Mouse (Mus musculus): ENCODE measurements around the gene Hemgn. TPM values are rescaled to one million over a fixed set of nuclear protein-coding genes. Genes with fewer than 3 reads are reported as not detected.

Hemgn gene
- total RNA-seq, 2 experiments from 2014 or later: 7.3 to 17.9 TPM

GRCm38 (mm10) chr4:46418851-46419250 lies 5.5 kb upstream of the Hemgn start:
- no peak for DNase-seq (ENCODE audit: low spot score in 2 of 2)

- no peak for DNase-seq (ENCODE audit: low spot score in 2 of 2)
Measured at GRCm38 (mm10) chr4:46417491-46417890, 4.2 kb upstream of the Hemgn start.

- no peak for DNase-seq (ENCODE audit: low spot score in 2 of 2)
Measured at GRCm38 (mm10) chr4:46412113-46412512, 1.2 kb downstream of the Hemgn start.

GRCm38 (mm10) chr4:46411489-46411888 lies 1.8 kb downstream of the Hemgn start:
- no peak for DNase-seq (ENCODE audit: low spot score in 2 of 2)

GRCm38 (mm10) chr4:46410677-46411076 lies 2.6 kb downstream of the Hemgn start:
- DNase-seq (ENCODE audit: low spot score in 2 of 2): no peak

GRCm38 (mm10) chr4:46406966-46407703 lies 6.2 kb downstream of the Hemgn start:
- DNase-seq (ENCODE audit: low spot score in 2 of 2): no peak

- DNase-seq (ENCODE audit: low spot score in 2 of 2): no peak
Measured at GRCm38 (mm10) chr4:46404042-46404795, 9.1 kb downstream of the Hemgn start.

- no peak for DNase-seq (ENCODE audit: low spot score in 2 of 2)
Measured at GRCm38 (mm10) chr4:46398839-46399238, 14.5 kb downstream of the Hemgn start.

GRCm38 (mm10) chr4:46395736-46396135 lies 17.6 kb downstream of the Hemgn start:
- no peak for DNase-seq (ENCODE audit: low spot score in 2 of 2)

- DNase-seq (ENCODE audit: low spot score in 2 of 2): no peak
Measured at GRCm38 (mm10) chr4:46394388-46394787, 18.9 kb downstream of the Hemgn start.

- DNase-seq (ENCODE audit: low spot score in 2 of 2): peak in 1 of 2 experiments; percentile 68
Measured at GRCm38 (mm10) chr4:46390390-46390970, 22.8 kb downstream of the Hemgn start.

- no peak for DNase-seq (ENCODE audit: low spot score in 2 of 2)
Measured at GRCm38 (mm10) chr4:46389612-46390341, 23.5 kb downstream of the Hemgn start.

GRCm38 (mm10) chr4:46389013-46389611 lies 24.2 kb downstream of the Hemgn start, which contains the start of gene Trmo:
TSS of gene Trmo (minus strand) at chr4:46389437.
- peak; percentile 88 to 89 for DNase-seq (ENCODE audit: low spot score in 2 of 2)

GRCm38 (mm10) chr4:46388556-46388955 lies 24.8 kb downstream of the Hemgn start:
- DNase-seq (ENCODE audit: low spot score in 2 of 2): no peak

GRCm38 (mm10) chr4:46374869-46375368 lies 38.4 kb downstream of the Hemgn start:
- peak; percentile 35 to 71 for DNase-seq (ENCODE audit: low spot score in 2 of 2)

GRCm38 (mm10) chr4:46374455-46374854 lies 38.9 kb downstream of the Hemgn start:
- DNase-seq (ENCODE audit: low spot score in 2 of 2): no peak

- DNase-seq (ENCODE audit: low spot score in 2 of 2): peak; percentile 48 to 66
Measured at GRCm38 (mm10) chr4:46371030-46371429, 42.3 kb downstream of the Hemgn start.

GRCm38 (mm10) chr4:46370406-46370805 lies 42.9 kb downstream of the Hemgn start:
- DNase-seq (ENCODE audit: low spot score in 2 of 2): no peak

GRCm38 (mm10) chr4:46369070-46369469 lies 44.2 kb downstream of the Hemgn start:
- no peak for DNase-seq (ENCODE audit: low spot score in 2 of 2)

GRCm38 (mm10) chr4:46367487-46367959 lies 45.8 kb downstream of the Hemgn start:
- no peak for DNase-seq (ENCODE audit: low spot score in 2 of 2)

GRCm38 (mm10) chr4:46364360-46364759 lies 48.9 kb downstream of the Hemgn start:
- no peak for DNase-seq (ENCODE audit: low spot score in 2 of 2)
